Mouse (Mus musculus) forebrain, embryonic 13.5 days (tissue): Measurements from ENCODE around the gene Ppp2r2d. TPM values are rescaled to one million over a fixed set of nuclear protein-coding genes. Genes with fewer than 3 reads are reported as not detected.

Experiments used
- ATAC-seq: fragments of 200-750 bp; cut with Nextera tagmentation; 2 replicates; pipeline ENCODE4 v1.8.0; 2017
- H3K27ac ChIP-seq: fragments of 300-500 bp; sonication (generic); 2 replicates; pipeline ENCODE4 v1.5.1; 2015; ENCODE audit warnings: inconsistent platforms, mild to moderate bottlenecking, moderate library complexity
- H3K27me3 ChIP-seq: fragments of 300-500 bp; sonication (generic); 2 replicates; pipeline ENCODE4 v1.6.1; 2015; ENCODE audit warnings: mild to moderate bottlenecking, inconsistent platforms
- H3K36me3 ChIP-seq: fragments of 300-500 bp; sonication (generic); 2 replicates; pipeline ENCODE4 v1.6.1; 2015; ENCODE audit warnings: mild to moderate bottlenecking, inconsistent platforms; ENCODE audit not compliant: poor library complexity, severe bottlenecking
- H3K4me1 ChIP-seq: fragments of 300-500 bp; sonication (generic); 2 replicates; pipeline ENCODE4 v1.6.1; 2015; ENCODE audit warnings: inconsistent platforms
- H3K4me2 ChIP-seq: fragments of 300-500 bp; sonication (generic); 2 replicates; pipeline ENCODE4 v1.6.1; 2015; ENCODE audit warnings: inconsistent platforms, mild to moderate bottlenecking, moderate library complexity
- H3K4me3 ChIP-seq: fragments of 300-500 bp; sonication (generic); 2 replicates; pipeline ENCODE4 v1.5.1; 2015; ENCODE audit warnings: mild to moderate bottlenecking, inconsistent platforms
- H3K9ac ChIP-seq: fragments of 300-500 bp; sonication (generic); 2 replicates; pipeline ENCODE4 v1.6.1; 2015; ENCODE audit warnings: mild to moderate bottlenecking, inconsistent platforms
- H3K9me3 ChIP-seq: fragments of 300-500 bp; sonication (generic); replicated peaks from 2 replicates; pipeline ENCODE4 v1.6.1; 2016; ENCODE audit warnings: inconsistent platforms
- WGBS: fragments of 180-500 bp; shearing (Covaris S2); methylation state at CpG from one replicate; pipeline ENCODE4 v1.1.7; 2015; 5-methylcytosine and 5-hydroxymethylcytosine counted together
- polyA plus RNA-seq: library from polyadenylated mRNA; unstranded; fragments of >200 nt; fragmentation: Nextera tagmentation; extraction: Ambion mirVana; gene quantifications from 2 replicates; pipeline ENCODE4 v1.2.1, GENCODE M21; 2015

The Ppp2r2d gene
- polyA plus RNA-seq, 1 experiment from 2014 or later: 49.7 TPM

DNA sequence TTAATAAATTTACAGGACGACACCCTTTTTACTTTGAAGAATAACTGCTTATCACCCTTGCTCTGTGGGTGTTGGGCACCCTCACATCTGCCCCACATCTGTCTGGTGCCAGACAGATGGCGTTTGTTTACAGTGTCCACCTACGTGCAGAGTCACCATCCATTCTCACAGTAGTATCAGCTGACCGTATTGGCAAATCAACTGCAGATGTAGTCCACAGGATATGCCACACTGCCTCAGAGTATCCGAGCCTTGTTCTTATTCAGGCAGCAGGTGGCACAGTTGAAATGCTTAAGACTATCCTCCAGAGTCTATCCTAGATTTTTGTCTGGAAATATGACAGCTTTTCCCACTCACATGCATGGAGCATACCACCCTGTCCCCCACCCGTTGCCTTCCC lies 21.4 kb downstream of the Ppp2r2d start:
- H3K27ac ChIP-seq: no peak overlapping the region
- no peak overlapping the region for H3K9ac ChIP-seq
- H3K9me3 ChIP-seq: no peaks in the 10 kb centered on the region
- no peak overlapping the region for H3K4me2 ChIP-seq
- 90% methylated on average over 6 of the region's 6 CpGs for WGBS
- no peak overlapping the region for H3K4me3 ChIP-seq
- no peaks in the 10 kb centered on the region for H3K4me1 ChIP-seq
- no peaks in the 10 kb centered on the region for H3K27me3 ChIP-seq
- ATAC-seq: no peak
- peaks cover 40% of the 10 kb centered on the region for H3K36me3 ChIP-seq

DNA sequence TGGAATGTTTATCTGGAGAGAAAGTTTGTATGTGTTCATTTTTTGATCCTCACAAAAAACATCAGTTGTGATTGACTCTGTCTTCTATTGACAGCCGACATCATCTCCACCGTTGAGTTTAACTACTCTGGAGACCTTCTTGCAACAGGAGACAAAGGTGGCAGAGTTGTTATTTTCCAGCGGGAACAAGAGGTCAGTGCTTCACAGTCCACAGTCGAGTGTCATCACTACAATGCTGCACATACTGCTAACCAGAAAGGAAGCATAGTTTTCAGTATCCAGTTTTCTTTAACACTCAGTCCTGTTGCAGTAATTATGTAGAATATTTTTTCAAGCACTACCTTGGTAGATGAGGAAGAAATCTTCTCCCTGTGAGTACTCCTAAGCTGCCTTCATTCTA lies 22.4 kb downstream of the Ppp2r2d start:
- Histone ChIP-seq H3K4me1 (no peaks in the 10 kb centered on the region), H3K36me3 (peaks cover 50% of the 10 kb centered on the region)
- WGBS: 94% methylated on average over 4 of the region's 4 CpGs

DNA sequence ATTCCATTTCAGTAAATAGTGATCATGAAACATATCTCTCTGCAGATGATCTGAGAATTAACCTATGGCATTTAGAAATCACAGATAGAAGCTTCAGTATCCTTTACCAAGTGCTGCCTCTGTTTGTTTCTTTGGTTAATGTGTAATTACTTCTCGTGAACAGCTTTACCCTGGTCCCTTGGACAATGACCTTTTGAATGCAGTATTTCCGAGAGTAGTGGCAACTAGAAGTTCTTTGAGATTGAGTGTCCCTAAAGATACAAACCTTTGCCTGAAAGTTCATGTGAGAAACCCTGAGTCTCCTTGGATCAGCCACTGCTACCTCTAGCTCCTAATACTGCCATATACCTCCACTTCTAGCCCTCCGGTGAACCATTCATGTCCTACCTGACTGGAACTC lies 27.1 kb downstream of the Ppp2r2d start:
- WGBS: 88% methylated on average over 3 of the region's 3 CpGs
- H3K4me3 ChIP-seq: no peak overlapping the region
- no peak overlapping the region for H3K9ac ChIP-seq
- no peaks in the 10 kb centered on the region for H3K27me3 ChIP-seq
- no peak overlapping the region for H3K4me2 ChIP-seq
- ATAC-seq: no peak
- H3K27ac ChIP-seq: no peak overlapping the region
- no peaks in the 10 kb centered on the region for H3K4me1 ChIP-seq
- peaks cover 93% of the 10 kb centered on the region for H3K36me3 ChIP-seq
- H3K9me3 ChIP-seq: no peaks in the 10 kb centered on the region

More for the DNA sequence above, 22.4 kb downstream of the Ppp2r2d start:
- H3K9ac ChIP-seq: no peak overlapping the region
- ATAC-seq: no peak
- H3K4me2 ChIP-seq: no peak overlapping the region
- H3K27ac ChIP-seq: no peak overlapping the region
- no peak overlapping the region for H3K4me3 ChIP-seq
- H3K27me3 ChIP-seq: no peaks in the 10 kb centered on the region
- no peaks in the 10 kb centered on the region for H3K9me3 ChIP-seq

DNA sequence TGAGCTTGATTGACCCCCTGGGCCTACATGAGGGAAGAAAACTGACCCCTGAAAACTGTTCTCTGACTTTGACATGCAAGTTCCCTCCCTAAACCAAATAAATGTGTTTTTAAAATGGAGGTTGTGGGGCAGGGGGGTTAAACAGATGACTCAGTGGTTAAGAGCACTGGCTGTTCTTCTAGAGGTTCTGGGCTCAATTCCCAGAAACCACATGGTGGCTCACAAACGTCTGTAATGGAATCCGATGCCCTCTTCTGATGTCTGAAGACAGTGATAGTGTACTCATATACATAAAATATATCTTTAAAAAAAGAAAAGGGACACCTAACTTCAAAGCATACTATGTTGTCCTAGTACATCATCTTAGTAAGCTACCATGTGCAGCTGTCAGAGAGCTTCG lies 29.2 kb downstream of the Ppp2r2d start:
- Histone ChIP-seq H3K4me1 (no peaks in the 10 kb centered on the region), H3K9me3 (no peaks in the 10 kb centered on the region), H3K27me3 (no peaks in the 10 kb centered on the region), H3K9ac (no peak overlapping the region), H3K4me3 (no peak overlapping the region), H3K4me2 (no peak overlapping the region), H3K36me3 (peaks cover 97% of the 10 kb centered on the region), H3K27ac (no peak overlapping the region)
- WGBS: 91% methylated on average over 3 of the region's 3 CpGs
- ATAC-seq: no peak

DNA sequence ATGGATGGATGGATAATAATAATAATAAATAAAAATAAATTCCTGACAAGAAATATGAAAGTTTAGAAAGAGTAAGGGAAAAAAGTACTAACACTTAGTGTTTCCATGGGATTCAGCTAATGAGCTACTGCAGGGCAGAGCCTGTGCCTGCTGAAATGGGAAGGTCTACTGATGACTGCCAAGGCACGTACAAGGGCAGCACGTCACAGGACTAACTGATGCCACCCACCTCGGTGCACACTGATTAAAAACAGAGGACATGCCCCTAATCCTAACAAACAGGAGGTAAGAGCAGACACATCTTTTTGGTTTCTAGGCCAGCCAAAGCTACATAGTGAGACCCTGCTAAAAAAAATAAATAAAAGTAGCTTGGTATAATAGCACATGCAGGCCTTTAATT lies 37.8 kb downstream of the Ppp2r2d start:
- Histone ChIP-seq H3K9me3 (no peaks in the 10 kb centered on the region), H3K36me3 (peaks cover 71% of the 10 kb centered on the region), H3K4me2 (no peak overlapping the region), H3K27me3 (no peaks in the 10 kb centered on the region), H3K4me3 (no peak overlapping the region), H3K9ac (no peak overlapping the region), H3K4me1 (no peaks in the 10 kb centered on the region), H3K27ac (no peak overlapping the region)
- ATAC-seq: no peak
- 94% methylated on average over 3 of the region's 3 CpGs for WGBS

DNA sequence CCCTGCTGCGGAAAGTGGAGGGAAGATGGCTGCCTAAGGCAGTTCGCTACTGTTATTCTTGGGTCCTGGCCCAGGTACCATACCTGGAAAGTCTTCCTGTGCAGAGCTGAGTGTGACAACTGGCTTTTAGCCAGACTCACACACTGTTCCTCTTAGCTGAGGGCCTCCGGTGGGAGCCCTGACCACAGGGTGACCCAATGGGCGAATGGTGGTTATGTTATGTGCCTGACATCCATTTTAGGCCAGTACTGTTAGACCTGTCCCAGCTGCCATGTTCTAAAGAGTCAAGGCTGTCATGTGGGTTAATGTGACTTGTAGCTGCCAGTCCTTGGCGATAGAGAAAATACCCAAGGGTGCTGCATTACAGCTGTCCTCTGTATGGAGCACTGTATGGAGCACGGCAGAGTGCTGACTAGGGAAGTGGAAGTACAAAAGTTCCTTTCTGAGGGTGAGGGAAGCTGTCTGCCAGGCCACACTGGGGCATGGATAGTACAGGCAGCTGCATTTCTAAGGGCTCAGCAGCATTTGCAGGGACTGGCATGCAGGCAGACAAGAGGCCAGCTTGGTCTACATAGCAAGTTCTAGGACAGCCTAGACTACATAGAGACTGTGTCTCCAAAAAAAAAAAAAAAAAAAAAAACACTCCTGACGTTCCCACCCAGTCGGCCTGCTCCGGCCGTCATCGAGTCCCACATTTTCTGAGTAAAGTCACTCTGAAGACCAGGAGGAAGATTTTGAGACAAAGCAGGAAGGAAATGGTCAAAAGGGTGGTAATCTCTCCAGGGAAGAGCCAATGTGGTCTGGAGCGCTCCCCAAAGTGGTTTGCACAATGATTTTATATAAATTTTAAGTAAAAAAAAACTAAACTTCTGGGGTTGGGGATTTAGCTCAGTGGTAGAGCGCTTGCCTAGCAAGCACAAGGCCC lies 39.7 kb downstream of the Ppp2r2d start:
- Histone ChIP-seq H3K9me3 (no peaks in the 10 kb centered on the region), H3K36me3 (peaks cover 52% of the 10 kb centered on the region), H3K27me3 (no peaks in the 10 kb centered on the region), H3K4me1 (no peaks in the 10 kb centered on the region), H3K4me3 (no peak overlapping the region), H3K27ac (no peak overlapping the region), H3K9ac (no peak overlapping the region), H3K4me2 (no peak overlapping the region)
- WGBS: 92% methylated on average over 13 of the region's 13 CpGs
- ATAC-seq: no peak

DNA sequence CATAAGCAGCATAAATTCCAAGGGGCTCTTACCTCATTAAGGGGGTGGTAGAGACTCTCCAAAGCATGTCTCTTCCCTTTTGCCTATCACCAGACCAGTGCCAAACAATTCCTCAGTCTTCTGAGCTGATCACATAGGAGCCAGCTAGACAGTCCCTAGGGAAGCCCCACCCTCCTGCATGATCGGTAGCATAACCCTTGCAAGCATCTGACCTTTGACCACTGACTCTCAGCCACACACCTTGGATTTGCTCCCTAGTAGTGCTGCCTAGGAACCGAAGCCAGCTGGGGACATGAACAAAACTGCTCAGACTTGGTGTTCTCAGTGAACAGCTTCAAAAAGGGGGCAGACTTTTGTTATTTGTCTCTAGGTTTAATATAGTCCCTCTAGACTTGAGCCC lies 52.2 kb downstream of the Ppp2r2d start:
- Histone ChIP-seq H3K9ac (no peak overlapping the region), H3K36me3 (peaks cover 33% of the 10 kb centered on the region), H3K27me3 (no peaks in the 10 kb centered on the region), H3K4me2 (no peak overlapping the region), H3K4me3 (no peak overlapping the region), H3K27ac (no peak overlapping the region), H3K4me1 (no peaks in the 10 kb centered on the region), H3K9me3 (no peaks in the 10 kb centered on the region)
- 84% methylated on average over 2 of the region's 2 CpGs for WGBS
- no peak for ATAC-seq

DNA sequence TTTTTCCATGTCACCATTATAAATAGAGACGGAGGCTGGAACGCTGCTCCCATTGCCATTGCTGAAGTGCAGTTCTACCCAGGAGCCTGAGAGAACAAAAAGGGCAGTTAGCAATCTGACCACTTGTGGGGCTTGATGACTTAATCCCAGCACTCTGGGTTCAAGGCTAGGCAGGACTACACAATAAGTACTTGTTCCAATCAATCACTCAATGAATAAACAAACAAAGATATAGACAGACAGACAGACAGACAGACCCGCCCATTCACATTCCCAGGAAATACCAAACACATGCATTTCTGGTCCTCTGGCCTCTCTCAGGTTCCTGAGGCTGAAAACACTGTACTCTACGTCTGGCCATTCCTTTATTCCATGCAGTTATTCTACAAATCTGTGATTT lies 52.9 kb downstream of the Ppp2r2d start:
- peaks cover 31% of the 10 kb centered on the region for H3K36me3 ChIP-seq
- WGBS: 82% methylated on average over 4 of the region's 4 CpGs
- no peak overlapping the region for H3K27ac ChIP-seq
- H3K9ac ChIP-seq: no peak overlapping the region
- no peaks in the 10 kb centered on the region for H3K9me3 ChIP-seq
- ATAC-seq: no peak
- no peaks in the 10 kb centered on the region for H3K4me1 ChIP-seq
- H3K4me3 ChIP-seq: no peak overlapping the region
- H3K4me2 ChIP-seq: no peak overlapping the region
- no peaks in the 10 kb centered on the region for H3K27me3 ChIP-seq

DNA sequence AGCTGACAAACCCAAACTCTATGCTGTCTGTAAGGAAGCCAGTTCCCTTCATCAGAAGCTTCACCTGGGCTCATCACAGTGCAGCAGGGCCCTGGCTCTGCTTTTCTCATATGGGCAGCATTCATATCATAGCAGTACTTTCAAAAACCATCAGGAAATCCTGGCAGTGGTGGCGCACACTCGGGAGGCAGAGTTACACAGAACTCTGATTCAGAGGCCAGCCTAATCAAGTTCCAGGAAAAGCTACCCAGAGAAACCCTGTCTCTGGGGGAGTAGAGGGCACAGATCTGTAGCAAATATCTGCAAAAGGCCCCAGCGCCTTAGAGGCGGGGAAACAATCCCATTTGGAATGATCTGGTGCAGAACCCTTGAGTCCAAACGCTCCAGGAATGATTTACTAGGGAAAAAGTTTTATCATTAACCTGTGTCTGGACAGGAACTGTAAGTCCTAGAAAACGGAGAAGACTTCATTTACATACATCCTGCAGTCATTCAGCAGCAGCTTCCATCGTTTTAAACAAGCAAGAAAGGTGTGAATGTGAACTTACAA lies 58.1 kb downstream of the Ppp2r2d start:
- H3K9me3 ChIP-seq: no peaks in the 10 kb centered on the region
- H3K27me3 ChIP-seq: no peaks in the 10 kb centered on the region
- WGBS: 84% methylated on average over 7 of the region's 7 CpGs
- no peak overlapping the region for H3K27ac ChIP-seq
- H3K36me3 ChIP-seq: no peaks in the 10 kb centered on the region
- ATAC-seq: no peak
- no peak overlapping the region for H3K4me2 ChIP-seq
- H3K4me1 ChIP-seq: peaks cover 20% of the 10 kb centered on the region
- no peak overlapping the region for H3K4me3 ChIP-seq
- no peak overlapping the region for H3K9ac ChIP-seq

DNA sequence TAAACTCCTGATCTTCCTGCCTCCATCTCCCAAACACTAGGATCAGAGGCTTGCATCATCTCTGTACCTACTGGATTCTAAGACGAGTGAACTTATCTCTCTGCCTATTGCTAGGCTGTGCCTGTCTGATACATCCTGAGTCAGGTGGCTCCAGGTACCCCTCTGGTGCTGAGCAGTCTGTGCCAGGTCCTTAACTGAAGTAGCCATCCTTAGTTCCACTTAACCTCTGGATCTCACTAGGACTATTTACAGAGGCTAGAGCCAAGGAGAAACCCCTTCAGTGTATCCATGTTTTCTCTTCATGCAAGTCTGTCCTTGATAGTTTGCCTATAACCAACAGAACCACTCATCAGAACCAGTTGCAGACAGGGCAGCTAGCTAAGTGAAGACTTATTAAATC lies 60.6 kb downstream of the Ppp2r2d start:
- WGBS: 85% methylated on average over 1 of the region's 1 CpGs
- no peak for ATAC-seq
- Histone ChIP-seq H3K27me3 (0 out of 2 replicates have a peak, but pooled peaks cover 5% of the 10 kb centered on the region), H3K4me1 (peaks cover 26% of the 10 kb centered on the region), H3K9me3 (no peaks in the 10 kb centered on the region), H3K27ac (no peak overlapping the region), H3K4me3 (no peak overlapping the region), H3K36me3 (no peaks in the 10 kb centered on the region), H3K4me2 (peak overlapping the region; percentile 24), H3K9ac (no peak overlapping the region)

DNA sequence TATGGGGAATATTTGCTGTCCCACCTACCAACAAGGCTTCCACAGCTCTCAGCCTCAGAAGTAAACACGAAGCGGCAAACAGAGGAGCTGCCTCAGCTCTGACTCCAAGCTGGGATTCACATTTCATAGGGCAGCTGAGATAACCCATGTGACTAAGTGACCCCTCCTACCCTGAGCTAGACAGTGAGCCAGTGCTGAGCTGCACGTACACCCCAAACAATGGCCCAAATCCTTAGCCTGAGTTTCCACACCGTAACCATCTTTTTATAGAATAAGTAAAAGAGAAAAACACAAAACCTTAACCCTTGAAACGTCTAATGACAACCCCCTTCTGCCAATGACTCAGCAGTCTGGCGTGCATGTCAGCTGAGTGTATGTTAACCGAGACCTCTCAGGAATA lies 61.2 kb downstream of the Ppp2r2d start:
- Histone ChIP-seq H3K36me3 (no peaks in the 10 kb centered on the region), H3K9ac (no peak overlapping the region), H3K27me3 (0 out of 2 replicates have a peak, but pooled peaks cover 5% of the 10 kb centered on the region), H3K9me3 (no peaks in the 10 kb centered on the region), H3K4me2 (peak overlapping the region; percentile 24), H3K4me1 (peaks cover 26% of the 10 kb centered on the region), H3K4me3 (no peak overlapping the region), H3K27ac (no peak overlapping the region)
- 11% methylated on average over 7 of the region's 7 CpGs for WGBS
- ATAC-seq: no peak

DNA sequence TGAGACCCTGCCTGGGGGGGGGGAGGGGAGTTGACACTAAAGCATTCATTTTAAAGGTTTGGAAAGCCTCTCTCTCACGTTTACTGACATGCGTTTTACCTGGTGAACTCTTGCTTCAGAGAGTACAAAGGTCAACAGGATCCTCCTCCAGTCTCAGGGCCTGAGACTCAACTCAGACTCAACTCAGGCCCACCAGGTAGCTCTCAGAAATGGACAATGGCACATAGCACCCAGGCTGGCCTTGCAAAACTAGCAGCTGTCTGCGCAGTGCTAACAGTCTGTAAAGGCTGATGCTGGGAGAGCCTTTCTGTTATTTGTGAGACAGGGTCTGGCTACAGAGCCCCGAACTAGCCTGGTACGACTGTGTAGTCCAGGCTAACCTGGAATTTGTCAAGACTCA lies 62.1 kb downstream of the Ppp2r2d start:
- no peak for ATAC-seq
- peaks cover 26% of the 10 kb centered on the region for H3K4me1 ChIP-seq
- peak overlapping the region; percentile 85 for H3K4me2 ChIP-seq
- no peak overlapping the region for H3K9ac ChIP-seq
- WGBS: 62% methylated on average over 5 of the region's 5 CpGs
- H3K36me3 ChIP-seq: no peaks in the 10 kb centered on the region
- no peak overlapping the region for H3K27ac ChIP-seq
- 0 out of 2 replicates have a peak, but pooled peaks cover 5% of the 10 kb centered on the region for H3K27me3 ChIP-seq
- H3K9me3 ChIP-seq: no peaks in the 10 kb centered on the region
- no peak overlapping the region for H3K4me3 ChIP-seq
